Mouse (Mus musculus): ENCODE measurements around the gene Mtmr3. TPM values are rescaled to one million over a fixed set of nuclear protein-coding genes. Genes with fewer than 3 reads are reported as not detected.

Gene Mtmr3
- polyA plus RNA-seq (2012; rRNA removed), result 36.0 and 39.5 TPM in 2 replicates

DNA sequence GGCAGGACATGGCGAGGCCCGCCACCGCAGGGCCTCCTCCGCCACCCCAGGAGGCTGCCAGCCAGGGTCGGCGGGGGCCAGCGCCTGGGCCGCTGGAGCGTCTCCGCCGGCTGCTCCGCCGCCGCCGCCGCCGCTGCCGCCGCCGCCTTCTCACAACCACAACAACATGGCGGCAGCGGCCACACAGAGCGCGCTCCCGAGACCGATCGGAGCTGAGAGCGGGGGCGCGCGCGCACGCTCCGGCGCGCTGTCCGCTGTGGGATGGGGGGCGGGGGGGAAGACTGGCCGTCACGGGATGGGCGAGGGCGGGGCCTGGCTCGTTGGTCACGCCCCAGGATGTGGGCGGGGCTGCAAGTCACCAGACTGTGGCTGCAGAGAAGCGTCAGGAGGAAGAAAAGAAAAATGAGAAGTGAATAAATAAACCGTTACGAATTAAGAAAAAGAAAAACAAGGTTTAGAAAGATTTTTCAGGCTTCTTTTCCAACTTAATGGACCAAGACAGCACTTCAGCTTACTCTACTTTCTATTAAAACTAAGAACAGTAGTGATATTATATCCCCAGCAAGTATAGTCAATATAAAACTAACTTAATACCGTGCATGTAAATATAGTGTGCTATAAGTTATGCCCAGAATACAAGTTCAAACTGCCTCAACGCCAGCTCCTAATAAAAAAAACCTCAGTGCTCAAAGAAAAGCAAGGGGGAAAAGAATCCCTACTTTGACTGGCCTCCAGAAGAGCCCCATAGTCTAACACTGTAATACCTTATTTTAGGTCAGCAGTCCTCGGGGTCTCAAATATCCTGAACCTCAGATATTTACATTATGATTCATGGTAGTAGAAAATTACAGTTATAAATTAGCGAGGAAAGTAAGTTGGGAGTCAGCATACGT lies at the start of gene Mtmr3:
Gene Mtmr3, minus strand, starts transcription at position 256 of the 893 bp plus-strand sequence.

DNA sequence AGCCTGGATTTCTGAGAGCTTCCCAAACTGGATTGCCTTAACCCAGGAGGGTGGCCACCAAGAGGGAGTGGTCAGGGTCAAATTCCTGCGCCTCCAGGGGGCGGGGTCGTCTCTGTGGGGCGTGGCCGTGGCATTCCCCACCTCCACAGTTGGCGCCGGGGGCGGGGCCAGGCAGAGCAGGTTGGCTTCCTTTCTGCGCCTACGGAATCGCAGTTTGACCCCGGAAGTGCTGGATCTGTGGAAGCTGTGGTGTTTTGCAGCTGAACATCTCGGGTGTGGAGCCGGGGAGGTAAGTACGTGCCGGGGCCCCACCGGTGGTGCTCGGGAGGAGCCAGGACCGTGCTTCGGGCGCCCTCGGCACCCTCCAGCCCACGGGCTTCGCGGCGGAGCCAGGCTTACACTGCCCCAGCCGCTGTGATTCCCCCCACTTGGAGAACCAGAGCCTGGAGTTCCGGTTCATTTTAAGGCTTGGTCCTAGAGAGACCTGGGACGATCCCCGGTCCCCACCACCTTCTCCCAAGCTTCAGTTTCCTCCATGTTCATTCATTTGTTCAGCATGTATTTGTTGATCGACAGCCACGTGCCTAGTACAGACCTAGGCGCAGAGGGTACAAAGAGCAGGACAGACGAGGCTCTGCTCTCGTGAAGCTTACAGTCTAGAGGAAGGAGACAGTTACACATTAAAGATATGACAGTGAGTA lies 43.0 kb upstream of the Mtmr3 start, which contains the start of gene Ascc2:
Gene Ascc2, plus strand, starts transcription at position 214 of the 701 bp plus-strand sequence.

DNA sequence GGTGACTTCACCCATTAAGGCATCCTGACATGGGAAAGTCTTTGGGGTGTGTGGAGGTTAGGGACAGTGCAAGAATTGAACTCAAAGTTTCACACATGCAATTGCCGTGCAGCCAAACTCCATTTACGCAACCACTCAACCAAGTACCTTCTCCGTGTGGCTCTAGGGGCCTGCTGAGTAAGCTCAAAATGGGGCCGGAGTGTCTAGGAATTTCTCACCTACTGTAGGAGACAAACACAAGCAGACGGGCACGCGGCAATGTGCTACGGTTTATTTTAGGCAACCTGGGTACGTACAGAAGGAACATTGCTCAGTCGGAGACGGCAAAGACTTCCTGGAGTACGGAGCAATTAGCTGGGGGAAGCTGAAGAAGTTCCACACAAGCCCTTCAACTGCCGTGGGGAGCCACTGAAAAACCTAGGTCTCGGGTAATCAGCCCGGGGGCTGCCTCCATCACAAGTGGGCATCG lies 25.4 kb upstream of the Mtmr3 start, which contains the start of gene Gm11032:
Gene Gm11032, plus strand, starts transcription at position 51 of the 469 bp plus-strand sequence.

DNA sequence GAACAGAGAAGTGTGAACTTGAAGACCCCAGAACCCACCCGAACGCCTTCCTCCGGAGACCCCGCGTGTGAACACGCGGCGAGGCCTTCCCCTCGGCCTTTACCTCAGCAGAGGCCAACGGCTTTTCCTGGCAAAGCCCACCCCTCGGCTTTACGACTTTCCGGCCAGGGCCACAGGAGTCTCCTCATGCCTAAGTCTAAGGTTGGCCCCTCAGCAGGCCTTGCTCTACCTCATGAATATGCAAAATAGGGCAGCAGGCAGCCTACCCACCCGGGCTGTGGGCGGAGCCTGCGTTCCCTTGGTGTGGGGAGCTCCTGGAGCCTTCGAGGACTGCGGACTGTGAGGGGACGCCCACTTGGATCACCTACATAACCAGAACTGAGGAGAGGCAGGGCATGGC lies 153.7 kb downstream of the Mtmr3 start, which contains the start of gene Hormad2:
Gene Hormad2, minus strand, starts transcription at position 128 of the 400 bp plus-strand sequence.

Other genes with a start within 250 kb of the Mtmr3 start
- 0.08 and 0.09 TPM in 2 replicates for gene Hormad2, start 153.8 kb downstream of the Mtmr3 start, polyA plus RNA-seq (2012; rRNA removed)
- gene Gm11032, start 25.2 kb upstream of the Mtmr3 start, polyA plus RNA-seq (2012; rRNA removed), result not detected in 2 replicates
- gene Ascc2, start 42.9 kb upstream of the Mtmr3 start, polyA plus RNA-seq (2012; rRNA removed), result 27.3 and 27.8 TPM in 2 replicates
- 783 and 918 TPM in 2 replicates for gene Uqcr10, start 109.5 kb upstream of the Mtmr3 start, polyA plus RNA-seq (2012; rRNA removed)
- 46.8 and 52.4 TPM in 2 replicates for gene Zmat5, start 109.8 kb upstream of the Mtmr3 start, polyA plus RNA-seq (2012; rRNA removed)
- gene Cabp7, start 151.9 kb upstream of the Mtmr3 start, polyA plus RNA-seq (2012; rRNA removed), result 4.7 and 5.8 TPM in 2 replicates

Data from central nervous system, embryonic 18 days (tissue).